Mouse (Mus musculus): ENCODE results near the gene Ssbp4. TPM values are rescaled to one million over a fixed set of nuclear protein-coding genes. Genes with fewer than 3 reads are reported as not detected.

Gene Ssbp4
- polyA plus RNA-seq, 1 experiment from 2014 or later, result 173 TPM

GRCm38 (mm10) chr8:70598722-70599121 is 9.9 kb downstream of the Ssbp4 start:
- ATAC-seq (replicated peaks; ENCODE audit: low FRiP score) (no peak), DNase-seq (ENCODE audit: low spot score) (no peak)
- Histone ChIP-seq H3K36me3 (ENCODE audit: control insufficient read depth, insufficient read depth, low read length) (peaks cover 40% of the 10 kb centered on the region), H3K4me1 (replicated peaks; ENCODE audit: control insufficient read depth, insufficient read depth, low read length) (peaks cover 69% of the 10 kb centered on the region), H3K27ac (ENCODE audit: low read depth, low read length) (peak overlapping the region; percentile 56; the same call in 1 of the 2 replicates), H3K4me2 (peak overlapping the region; percentile 69), H3K4me3 (ENCODE audit: low read depth, low read length) (no peak overlapping the region), H3K9me3 (ENCODE audit: control insufficient read depth, low read length) (peaks cover 3% of the 10 kb centered on the region; the same call in 1 of the 2 replicates), H3K9ac (ENCODE audit: low read depth, low read length) (no peak overlapping the region), H3K27me3 (replicated peaks; ENCODE audit: control insufficient read depth, insufficient read depth, low read length) (no peaks in the 10 kb centered on the region)
- 55% methylated on average over 10 of the region's 10 CpGs for WGBS

- ATAC-seq (replicated peaks; ENCODE audit: low FRiP score) (no peak), DNase-seq (ENCODE audit: low spot score) (peak; percentile 78)
- H3K4me3 ChIP-seq (ENCODE audit: low read depth, low read length), result peak overlapping the region; percentile 42
- peaks cover 73% of the 10 kb centered on the region for H3K4me1 ChIP-seq (replicated peaks; ENCODE audit: control insufficient read depth, insufficient read depth, low read length)
- peak overlapping the region; percentile 69 for H3K4me2 ChIP-seq
- H3K36me3 ChIP-seq (ENCODE audit: control insufficient read depth, insufficient read depth, low read length), result peaks cover 40% of the 10 kb centered on the region
- no peaks in the 10 kb centered on the region for H3K27me3 ChIP-seq (replicated peaks; ENCODE audit: control insufficient read depth, insufficient read depth, low read length)
- peaks cover 3% of the 10 kb centered on the region; the same call in 1 of the 2 replicates for H3K9me3 ChIP-seq (ENCODE audit: control insufficient read depth, low read length)
- peak overlapping the region; percentile 55 for H3K9ac ChIP-seq (ENCODE audit: low read depth, low read length)
- 20% methylated on average over 29 of the region's 29 CpGs for WGBS
- H3K27ac ChIP-seq (ENCODE audit: low read depth, low read length), result peak overlapping the region; percentile 39; the same call in 1 of the 2 replicates
Observed at GRCm38 (mm10) chr8:70598283-70598682, 10.4 kb downstream of the Ssbp4 start.

- no peak for ATAC-seq (replicated peaks; ENCODE audit: low FRiP score)
- H3K9me3 ChIP-seq (ENCODE audit: control insufficient read depth, low read length), result peaks cover 3% of the 10 kb centered on the region; the same call in 1 of the 2 replicates
- peaks cover 79% of the 10 kb centered on the region for H3K4me1 ChIP-seq (replicated peaks; ENCODE audit: control insufficient read depth, insufficient read depth, low read length)
- H3K36me3 ChIP-seq (ENCODE audit: control insufficient read depth, insufficient read depth, low read length), result peaks cover 36% of the 10 kb centered on the region
- H3K4me3 ChIP-seq (ENCODE audit: low read depth, low read length), result peak overlapping the region; percentile 42
- H3K27ac ChIP-seq (ENCODE audit: low read depth, low read length), result peak overlapping the region; percentile 43
- peak overlapping the region; percentile 55 for H3K9ac ChIP-seq (ENCODE audit: low read depth, low read length)
- peak overlapping the region; percentile 69 for H3K4me2 ChIP-seq
- 33% methylated on average over 52 of the region's 68 CpGs for WGBS
- DNase-seq (ENCODE audit: low spot score), result peak; percentile 49
- H3K27me3 ChIP-seq (replicated peaks; ENCODE audit: control insufficient read depth, insufficient read depth, low read length), result no peaks in the 10 kb centered on the region
Observed at GRCm38 (mm10) chr8:70597417-70598272, 11.0 kb downstream of the Ssbp4 start.

GRCm38 (mm10) chr8:70596775-70597416 is 11.8 kb downstream of the Ssbp4 start:
- Histone ChIP-seq H3K4me1 (replicated peaks; ENCODE audit: control insufficient read depth, insufficient read depth, low read length) (peaks cover 74% of the 10 kb centered on the region), H3K36me3 (ENCODE audit: control insufficient read depth, insufficient read depth, low read length) (peaks cover 29% of the 10 kb centered on the region), H3K4me2 (peak overlapping the region; percentile 69), H3K9ac (ENCODE audit: low read depth, low read length) (no peak overlapping the region), H3K27me3 (replicated peaks; ENCODE audit: control insufficient read depth, insufficient read depth, low read length) (no peaks in the 10 kb centered on the region), H3K27ac (ENCODE audit: low read depth, low read length) (no peak overlapping the region), H3K9me3 (ENCODE audit: control insufficient read depth, low read length) (peaks cover 2% of the 10 kb centered on the region; the same call in 1 of the 2 replicates), H3K4me3 (ENCODE audit: low read depth, low read length) (no peak overlapping the region; the same call in 1 of the 2 replicates)
- 85% methylated on average over 17 of the region's 17 CpGs for WGBS
- no peak for ATAC-seq (replicated peaks; ENCODE audit: low FRiP score)
- DNase-seq (ENCODE audit: low spot score), result no peak

- Histone ChIP-seq H3K9ac (ENCODE audit: low read depth, low read length) (no peak overlapping the region), H3K4me3 (ENCODE audit: low read depth, low read length) (peak overlapping the region; percentile 62; the same call in 1 of the 2 replicates), H3K36me3 (ENCODE audit: control insufficient read depth, insufficient read depth, low read length) (peaks cover 28% of the 10 kb centered on the region), H3K27ac (ENCODE audit: low read depth, low read length) (no peak overlapping the region), H3K4me2 (peak overlapping the region; percentile 90), H3K4me1 (replicated peaks; ENCODE audit: control insufficient read depth, insufficient read depth, low read length) (peaks cover 68% of the 10 kb centered on the region), H3K9me3 (ENCODE audit: control insufficient read depth, low read length) (no peaks in the 10 kb centered on the region), H3K27me3 (replicated peaks; ENCODE audit: control insufficient read depth, insufficient read depth, low read length) (no peaks in the 10 kb centered on the region)
- DNase-seq (ENCODE audit: low spot score) (no peak), ATAC-seq (replicated peaks; ENCODE audit: low FRiP score) (no peak)
- 90% methylated on average over 18 of the region's 18 CpGs for WGBS
Observed at GRCm38 (mm10) chr8:70596216-70596615, 12.5 kb downstream of the Ssbp4 start.

- Histone ChIP-seq H3K4me2 (peak overlapping the region; percentile 90), H3K36me3 (ENCODE audit: control insufficient read depth, insufficient read depth, low read length) (peaks cover 29% of the 10 kb centered on the region), H3K27ac (ENCODE audit: low read depth, low read length) (no peak overlapping the region), H3K4me1 (replicated peaks; ENCODE audit: control insufficient read depth, insufficient read depth, low read length) (peaks cover 64% of the 10 kb centered on the region), H3K9me3 (ENCODE audit: control insufficient read depth, low read length) (no peaks in the 10 kb centered on the region), H3K4me3 (ENCODE audit: low read depth, low read length) (peak overlapping the region; percentile 62), H3K27me3 (replicated peaks; ENCODE audit: control insufficient read depth, insufficient read depth, low read length) (no peaks in the 10 kb centered on the region), H3K9ac (ENCODE audit: low read depth, low read length) (no peak overlapping the region)
- WGBS, result 84% methylated on average over 12 of the region's 12 CpGs
- ATAC-seq (replicated peaks; ENCODE audit: low FRiP score), result no peak
- no peak for DNase-seq (ENCODE audit: low spot score)
Observed at GRCm38 (mm10) chr8:70595811-70596210, 12.9 kb downstream of the Ssbp4 start.

GRCm38 (mm10) chr8:70594621-70595564 is 13.8 kb downstream of the Ssbp4 start:
- Histone ChIP-seq H3K4me2 (peak overlapping the region; percentile 90), H3K9me3 (ENCODE audit: control insufficient read depth, low read length) (no peaks in the 10 kb centered on the region), H3K27me3 (replicated peaks; ENCODE audit: control insufficient read depth, insufficient read depth, low read length) (no peaks in the 10 kb centered on the region), H3K27ac (ENCODE audit: low read depth, low read length) (peak overlapping the region; percentile 66), H3K4me3 (ENCODE audit: low read depth, low read length) (peak overlapping the region; percentile 62), H3K36me3 (ENCODE audit: control insufficient read depth, insufficient read depth, low read length) (peaks cover 33% of the 10 kb centered on the region), H3K4me1 (replicated peaks; ENCODE audit: control insufficient read depth, insufficient read depth, low read length) (peaks cover 55% of the 10 kb centered on the region), H3K9ac (ENCODE audit: low read depth, low read length) (peak overlapping the region; percentile 70)
- peak; percentile 14; the same call in 1 of the 2 replicates for ATAC-seq (replicated peaks; ENCODE audit: low FRiP score)
- DNase-seq (ENCODE audit: low spot score), result peak; percentile 71
- WGBS, result 6% methylated on average over 82 of the region's 82 CpGs
